Mouse (Mus musculus) embryo, embryonic 11 days (tissue): ENCODE data around the gene Prkch.

ENCODE experiments used
- DNase-seq: peaks from one replicate; pipeline ENCODE4 v3.0.0-alpha.2; 2015

Gene Prkch

GRCm38 (mm10) chr12:73686456-73686855 lies 101.9 kb downstream of the Prkch start:
- no peak for DNase-seq

- DNase-seq = peak; percentile 74
These were observed 102.8 kb downstream of the Prkch start for GRCm38 (mm10) chr12:73687077-73688035.

GRCm38 (mm10) chr12:73692321-73692720 lies 107.7 kb downstream of the Prkch start:
- DNase-seq = no peak

GRCm38 (mm10) chr12:73693347-73693746 lies 108.8 kb downstream of the Prkch start:
- peak; percentile 75 for DNase-seq

GRCm38 (mm10) chr12:73694690-73695089 lies 110.1 kb downstream of the Prkch start:
- DNase-seq = no peak

GRCm38 (mm10) chr12:73695110-73695509 lies 110.5 kb downstream of the Prkch start:
- no peak for DNase-seq

GRCm38 (mm10) chr12:73696084-73696483 lies 111.5 kb downstream of the Prkch start:
- no peak for DNase-seq

- no peak for DNase-seq
These were observed 112.3 kb downstream of the Prkch start for GRCm38 (mm10) chr12:73696946-73697345.

- DNase-seq = no peak
These were observed 113.8 kb downstream of the Prkch start for GRCm38 (mm10) chr12:73698436-73698835.

GRCm38 (mm10) chr12:73698841-73699240 lies 114.2 kb downstream of the Prkch start:
- DNase-seq = no peak

- no peak for DNase-seq
These were observed 115.0 kb downstream of the Prkch start for GRCm38 (mm10) chr12:73699471-73700186.

GRCm38 (mm10) chr12:73700544-73701069 lies 116.0 kb downstream of the Prkch start:
- no peak for DNase-seq

- DNase-seq = no peak
These were observed 117.4 kb downstream of the Prkch start for GRCm38 (mm10) chr12:73701999-73702398.

GRCm38 (mm10) chr12:73704382-73704781 lies 119.8 kb downstream of the Prkch start:
- DNase-seq = no peak

- peak; percentile 68 for DNase-seq
These were observed 120.6 kb downstream of the Prkch start for GRCm38 (mm10) chr12:73705097-73705690.

GRCm38 (mm10) chr12:73708498-73708897 lies 123.9 kb downstream of the Prkch start:
- DNase-seq = no peak

GRCm38 (mm10) chr12:73708920-73709319 lies 124.3 kb downstream of the Prkch start:
- peak; percentile 77 for DNase-seq

- DNase-seq = no peak
These were observed 126.2 kb downstream of the Prkch start for GRCm38 (mm10) chr12:73710846-73711245.

- no peak for DNase-seq
These were observed 127.5 kb downstream of the Prkch start for GRCm38 (mm10) chr12:73712122-73712521.

- DNase-seq = no peak
These were observed 130.0 kb downstream of the Prkch start for GRCm38 (mm10) chr12:73714589-73714988.

GRCm38 (mm10) chr12:73715331-73715730 lies 130.7 kb downstream of the Prkch start:
- DNase-seq = no peak

GRCm38 (mm10) chr12:73715954-73716731 lies 131.5 kb downstream of the Prkch start:
- no peak for DNase-seq
